Mouse (Mus musculus): ENCODE results near the gene Bnc2. TPM values are rescaled to one million over a fixed set of nuclear protein-coding genes. Genes with fewer than 3 reads are reported as not detected.

The Bnc2 gene
- polyA plus RNA-seq, 1 experiment, result 15.2 TPM

GRCm38 (mm10) chr4:84627616-84628015 is 47.5 kb downstream of the Bnc2 start:
- TF ChIP-seq CTCF (IDR thresholded peaks at IDR 0.05; ENCODE audit: borderline replicate concordance, extremely low read depth, insufficient read depth, insufficient read length), result no peak

GRCm38 (mm10) chr4:84623312-84623711 is 51.8 kb downstream of the Bnc2 start:
- TF ChIP-seq POLR2A (IDR thresholded peaks at IDR 0.05; ENCODE audit: borderline replicate concordance, extremely low read depth, insufficient read depth, insufficient read length, poor library complexity, severe bottlenecking) (no peak), CTCF (IDR thresholded peaks at IDR 0.05; ENCODE audit: borderline replicate concordance, extremely low read depth, insufficient read depth, insufficient read length) (no peak)
- DNase-seq (ENCODE audit: low read depth), result no peak

More at GRCm38 (mm10) chr4:84627616-84628015, 47.5 kb downstream of the Bnc2 start:
- no peak for DNase-seq (ENCODE audit: low read depth)

- no peak for DNase-seq (ENCODE audit: low read depth)
- no peak for TF ChIP-seq POLR2A (IDR thresholded peaks at IDR 0.05; ENCODE audit: borderline replicate concordance, extremely low read depth, insufficient read depth, insufficient read length, poor library complexity, severe bottlenecking)
- TF ChIP-seq CTCF (IDR thresholded peaks at IDR 0.05; ENCODE audit: borderline replicate concordance, extremely low read depth, insufficient read depth, insufficient read length), result no peak
These were observed 53.3 kb downstream of the Bnc2 start for GRCm38 (mm10) chr4:84621785-84622184.

GRCm38 (mm10) chr4:84609861-84610260 is 65.2 kb downstream of the Bnc2 start:
- no peak for TF ChIP-seq POLR2A (IDR thresholded peaks at IDR 0.05; ENCODE audit: borderline replicate concordance, extremely low read depth, insufficient read depth, insufficient read length, poor library complexity, severe bottlenecking)
- no peak for TF ChIP-seq CTCF (IDR thresholded peaks at IDR 0.05; ENCODE audit: borderline replicate concordance, extremely low read depth, insufficient read depth, insufficient read length)

GRCm38 (mm10) chr4:84604461-84604860 is 70.6 kb downstream of the Bnc2 start:
- DNase-seq (ENCODE audit: low read depth), result no peak
- TF ChIP-seq POLR2A (IDR thresholded peaks at IDR 0.05; ENCODE audit: borderline replicate concordance, extremely low read depth, insufficient read depth, insufficient read length, poor library complexity, severe bottlenecking), result no peak
- TF ChIP-seq CTCF (IDR thresholded peaks at IDR 0.05; ENCODE audit: borderline replicate concordance, extremely low read depth, insufficient read depth, insufficient read length), result no peak

More at GRCm38 (mm10) chr4:84609861-84610260, 65.2 kb downstream of the Bnc2 start:
- DNase-seq (ENCODE audit: low read depth), result no peak

- DNase-seq (ENCODE audit: low read depth), result no peak
- no peak for TF ChIP-seq POLR2A (IDR thresholded peaks at IDR 0.05; ENCODE audit: borderline replicate concordance, extremely low read depth, insufficient read depth, insufficient read length, poor library complexity, severe bottlenecking)
- TF ChIP-seq CTCF (IDR thresholded peaks at IDR 0.05; ENCODE audit: borderline replicate concordance, extremely low read depth, insufficient read depth, insufficient read length), result no peak
These were observed 94.7 kb downstream of the Bnc2 start for GRCm38 (mm10) chr4:84580260-84580952.

GRCm38 (mm10) chr4:84578296-84578695 is 96.8 kb downstream of the Bnc2 start:
- DNase-seq (ENCODE audit: low read depth), result no peak
- TF ChIP-seq POLR2A (IDR thresholded peaks at IDR 0.05; ENCODE audit: borderline replicate concordance, extremely low read depth, insufficient read depth, insufficient read length, poor library complexity, severe bottlenecking) (no peak), CTCF (IDR thresholded peaks at IDR 0.05; ENCODE audit: borderline replicate concordance, extremely low read depth, insufficient read depth, insufficient read length) (no peak)

- DNase-seq (ENCODE audit: low read depth), result peak; percentile 51
- TF ChIP-seq POLR2A (IDR thresholded peaks at IDR 0.05; ENCODE audit: borderline replicate concordance, extremely low read depth, insufficient read depth, insufficient read length, poor library complexity, severe bottlenecking) (no peak), CTCF (IDR thresholded peaks at IDR 0.05; ENCODE audit: borderline replicate concordance, extremely low read depth, insufficient read depth, insufficient read length) (no peak)
These were observed 109.0 kb downstream of the Bnc2 start for GRCm38 (mm10) chr4:84566123-84566522.

GRCm38 (mm10) chr4:84545204-84545871 is 129.7 kb downstream of the Bnc2 start:
- DNase-seq (ENCODE audit: low read depth), result peak; percentile 80
- TF ChIP-seq POLR2A (IDR thresholded peaks at IDR 0.05; ENCODE audit: borderline replicate concordance, extremely low read depth, insufficient read depth, insufficient read length, poor library complexity, severe bottlenecking), result 0 out of 2 replicates have a peak, but pooled peaks have one; percentile 25
- TF ChIP-seq CTCF (IDR thresholded peaks at IDR 0.05; ENCODE audit: borderline replicate concordance, extremely low read depth, insufficient read depth, insufficient read length), result no peak

GRCm38 (mm10) chr4:84544646-84545045 is 130.4 kb downstream of the Bnc2 start:
- TF ChIP-seq POLR2A (IDR thresholded peaks at IDR 0.05; ENCODE audit: borderline replicate concordance, extremely low read depth, insufficient read depth, insufficient read length, poor library complexity, severe bottlenecking) (no peak), CTCF (IDR thresholded peaks at IDR 0.05; ENCODE audit: borderline replicate concordance, extremely low read depth, insufficient read depth, insufficient read length) (no peak)
- DNase-seq (ENCODE audit: low read depth), result peak; percentile 38

- DNase-seq (ENCODE audit: low read depth), result no peak
- TF ChIP-seq CTCF (IDR thresholded peaks at IDR 0.05; ENCODE audit: borderline replicate concordance, extremely low read depth, insufficient read depth, insufficient read length) (no peak), POLR2A (IDR thresholded peaks at IDR 0.05; ENCODE audit: borderline replicate concordance, extremely low read depth, insufficient read depth, insufficient read length, poor library complexity, severe bottlenecking) (no peak)
These were observed 134.5 kb downstream of the Bnc2 start for GRCm38 (mm10) chr4:84540531-84540930.

GRCm38 (mm10) chr4:84539396-84539795 is 135.7 kb downstream of the Bnc2 start:
- TF ChIP-seq CTCF (IDR thresholded peaks at IDR 0.05; ENCODE audit: borderline replicate concordance, extremely low read depth, insufficient read depth, insufficient read length) (no peak), POLR2A (IDR thresholded peaks at IDR 0.05; ENCODE audit: borderline replicate concordance, extremely low read depth, insufficient read depth, insufficient read length, poor library complexity, severe bottlenecking) (no peak)
- no peak for DNase-seq (ENCODE audit: low read depth)

All from brain, embryonic 14.5 days (tissue).